Mouse (Mus musculus): ENCODE results near the gene Cluap1. TPM values are rescaled to one million over a fixed set of nuclear protein-coding genes. Genes with fewer than 3 reads are reported as not detected.
"Not testable (repeated sequence)": the region's sequence is repeated elsewhere in the genome, so short reads cannot be mapped to it uniquely, and the experiment has no call there.

Cluap1 gene
- polyA plus RNA-seq, 1 experiment from 2014 or later = 17.0 TPM

DNA sequence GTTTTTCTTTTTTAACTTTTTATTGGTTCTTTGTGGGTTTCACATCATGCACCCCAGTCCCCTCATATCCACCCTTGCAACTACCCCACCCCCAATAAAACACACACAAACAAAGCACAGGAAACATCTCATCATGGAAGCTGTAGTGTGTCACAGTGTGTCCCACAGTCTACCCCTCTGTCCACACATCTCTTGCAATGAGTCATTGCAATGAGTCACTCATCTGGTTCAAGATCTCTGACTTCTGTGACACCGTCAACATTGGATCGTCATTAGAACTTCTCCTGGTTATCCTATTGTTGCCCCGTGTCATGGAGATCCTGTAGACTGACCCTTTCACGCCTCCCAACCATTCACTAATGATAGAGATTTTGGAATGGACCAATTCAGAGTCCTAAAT lies 26.1 kb downstream of the Cluap1 start:
- Histone ChIP-seq H3K4me2 (ENCODE audit: low read length) (no peak overlapping the region), H3K27ac (replicated peaks in 1 of 2; ENCODE audit: control insufficient read depth in 1 of 2, insufficient read depth in 1 of 2, low read depth in 2 of 2, low read length in 2 of 2) (no peak overlapping the region), H3K9ac (ENCODE audit: low read length) (no peak overlapping the region), H3K9me3 (ENCODE audit: control insufficient read depth, low read length) (no peaks in the 10 kb centered on the region), H3K4me3 (ENCODE audit: control insufficient read depth in 1 of 2, insufficient read depth in 1 of 2, low read depth in 1 of 2, low read length in 2 of 2) (no peak overlapping the region), H3K4me1 (ENCODE audit: control insufficient read depth in 2 of 2, insufficient read depth in 2 of 2, low read length in 2 of 2) (no peaks in the 10 kb centered on the region), H3K36me3 (ENCODE audit: control insufficient read depth, insufficient read depth, low read length) (peaks cover 68% of the 10 kb centered on the region), H3K27me3 (ENCODE audit: control insufficient read depth, insufficient read depth, low read length) (no peaks in the 10 kb centered on the region)
- ATAC-seq (ENCODE audit: insufficient number of reproducible peaks, insufficient read depth, low FRiP score, low read depth) = no peak
- 84% methylated on average over 4 of the region's 4 CpGs for WGBS

- Histone ChIP-seq H3K9me3 (ENCODE audit: control insufficient read depth, low read length) (no peaks in the 10 kb centered on the region), H3K4me1 (ENCODE audit: control insufficient read depth in 2 of 2, insufficient read depth in 2 of 2, low read length in 2 of 2) (no peaks in the 10 kb centered on the region), H3K36me3 (ENCODE audit: control insufficient read depth, insufficient read depth, low read length) (no peaks in the 10 kb centered on the region), H3K27ac (replicated peaks in 1 of 2; ENCODE audit: control insufficient read depth in 1 of 2, insufficient read depth in 1 of 2, low read depth in 2 of 2, low read length in 2 of 2) (no peak overlapping the region), H3K4me3 (ENCODE audit: control insufficient read depth in 1 of 2, insufficient read depth in 1 of 2, low read depth in 1 of 2, low read length in 2 of 2) (no peak overlapping the region), H3K4me2 (ENCODE audit: low read length) (no peak overlapping the region), H3K27me3 (ENCODE audit: control insufficient read depth, insufficient read depth, low read length) (no peaks in the 10 kb centered on the region), H3K9ac (ENCODE audit: low read length) (no peak overlapping the region)
- ATAC-seq (ENCODE audit: insufficient number of reproducible peaks, insufficient read depth, low FRiP score, low read depth) = no peak
- WGBS = 91% methylated on average over 1 of the region's 1 CpGs
Measured at GRCm38 (mm10) chr16:3951141-3951540, 42.5 kb downstream of the Cluap1 start.

DNA sequence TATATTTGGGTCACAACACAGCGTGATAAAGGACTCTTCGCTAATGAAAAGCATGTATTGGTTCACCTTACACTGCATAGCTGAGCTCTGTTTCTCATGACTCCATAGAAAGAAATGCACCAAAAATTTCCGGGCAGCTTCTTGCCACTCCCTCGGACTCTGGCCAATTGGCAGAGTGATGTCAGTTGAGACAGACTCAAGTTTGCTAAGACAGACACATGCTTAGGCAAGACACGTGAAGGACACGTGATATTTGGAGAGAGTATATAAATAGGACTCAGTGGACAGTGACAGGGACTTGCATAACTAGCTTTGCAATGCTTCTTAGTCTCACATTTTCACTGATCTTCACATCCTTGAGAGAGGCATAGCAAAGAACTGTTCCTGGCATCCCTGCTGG lies 47.8 kb downstream of the Cluap1 start:
- Histone ChIP-seq H3K27ac (replicated peaks in 1 of 2; ENCODE audit: control insufficient read depth in 1 of 2, insufficient read depth in 1 of 2, low read depth in 2 of 2, low read length in 2 of 2) (no peak overlapping the region), H3K4me1 (ENCODE audit: control insufficient read depth in 2 of 2, insufficient read depth in 2 of 2, low read length in 2 of 2) (peaks cover 4 to 8% of the 10 kb centered on the region in 2 experiments; a peak in 2 of 4 replicates), H3K4me2 (ENCODE audit: low read length) (no peak overlapping the region), H3K9me3 (ENCODE audit: control insufficient read depth, low read length) (no peaks in the 10 kb centered on the region), H3K36me3 (ENCODE audit: control insufficient read depth, insufficient read depth, low read length) (no peaks in the 10 kb centered on the region), H3K9ac (ENCODE audit: low read length) (no peak overlapping the region), H3K27me3 (ENCODE audit: control insufficient read depth, insufficient read depth, low read length) (no peaks in the 10 kb centered on the region), H3K4me3 (ENCODE audit: control insufficient read depth in 1 of 2, insufficient read depth in 1 of 2, low read depth in 1 of 2, low read length in 2 of 2) (no peak overlapping the region)
- no peak for ATAC-seq (ENCODE audit: insufficient number of reproducible peaks, insufficient read depth, low FRiP score, low read depth)
- WGBS = 69% methylated on average over 6 of the region's 6 CpGs

DNA sequence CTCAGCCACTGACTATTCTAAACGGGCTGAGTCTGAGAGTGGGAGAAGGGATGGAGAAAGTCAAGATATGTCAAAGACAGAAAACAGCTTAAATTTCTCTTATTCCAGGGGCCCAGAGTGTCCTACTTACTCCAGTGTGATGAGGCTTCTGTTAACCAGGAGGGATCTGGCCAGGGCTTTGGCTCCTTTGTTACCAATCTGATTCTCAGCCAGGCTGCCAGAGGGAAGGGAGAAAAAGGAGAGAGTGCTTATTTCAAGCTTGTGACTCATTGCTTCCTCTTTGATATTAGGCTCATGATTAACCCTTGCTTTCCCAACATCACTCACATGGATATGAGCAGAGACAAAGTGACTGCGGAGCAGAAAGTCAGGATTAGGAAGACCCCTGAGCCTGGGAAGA lies 50.7 kb downstream of the Cluap1 start:
- Histone ChIP-seq H3K4me3 (ENCODE audit: control insufficient read depth in 1 of 2, insufficient read depth in 1 of 2, low read depth in 1 of 2, low read length in 2 of 2) (no peak overlapping the region; a peak in 1 of 4 replicates), H3K27me3 (ENCODE audit: control insufficient read depth, insufficient read depth, low read length) (no peaks in the 10 kb centered on the region), H3K9me3 (ENCODE audit: control insufficient read depth, low read length) (no peaks in the 10 kb centered on the region), H3K4me2 (ENCODE audit: low read length) (peak overlapping the region; percentile 6), H3K36me3 (ENCODE audit: control insufficient read depth, insufficient read depth, low read length) (no peaks in the 10 kb centered on the region), H3K9ac (ENCODE audit: low read length) (no peak overlapping the region; the same call in 1 of the 2 replicates), H3K27ac (replicated peaks in 1 of 2; ENCODE audit: control insufficient read depth in 1 of 2, insufficient read depth in 1 of 2, low read depth in 2 of 2, low read length in 2 of 2) (peak overlapping the region; percentile 45 to 46; a peak in 3 of 4 replicates), H3K4me1 (ENCODE audit: control insufficient read depth in 2 of 2, insufficient read depth in 2 of 2, low read length in 2 of 2) (peaks cover 4 to 8% of the 10 kb centered on the region in 2 experiments; a peak in 2 of 4 replicates)
- ATAC-seq (ENCODE audit: insufficient number of reproducible peaks, insufficient read depth, low FRiP score, low read depth) = no peak
- WGBS = 37% methylated on average over 2 of the region's 2 CpGs

DNA sequence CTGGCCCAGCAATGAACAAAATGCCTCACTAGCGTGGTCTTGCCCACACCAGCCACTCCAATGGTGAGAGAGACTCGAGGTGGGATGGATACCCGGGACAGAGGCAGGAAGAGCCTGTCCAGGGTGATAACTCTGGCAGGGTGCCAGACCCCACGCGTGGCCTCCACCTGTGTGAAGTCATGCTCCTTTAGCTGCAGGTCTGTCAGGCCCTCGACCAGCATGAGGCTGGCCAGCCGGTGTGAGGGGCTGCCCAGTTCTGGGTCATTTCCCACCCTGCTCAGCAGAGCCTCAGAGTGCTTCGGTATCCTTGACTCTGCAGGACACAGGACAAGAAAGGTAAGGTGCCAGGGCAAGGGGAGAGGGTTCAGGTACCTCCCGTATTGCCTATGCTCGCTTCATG lies 56.4 kb downstream of the Cluap1 start:
- no peaks in the 10 kb centered on the region for H3K4me1 ChIP-seq (ENCODE audit: control insufficient read depth in 2 of 2, insufficient read depth in 2 of 2, low read length in 2 of 2)
- H3K9me3 ChIP-seq (ENCODE audit: control insufficient read depth, low read length) = no peaks in the 10 kb centered on the region
- no peak overlapping the region for H3K9ac ChIP-seq (ENCODE audit: low read length)
- H3K4me3 ChIP-seq (ENCODE audit: control insufficient read depth in 1 of 2, insufficient read depth in 1 of 2, low read depth in 1 of 2, low read length in 2 of 2) = no peak overlapping the region
- H3K36me3 ChIP-seq (ENCODE audit: control insufficient read depth, insufficient read depth, low read length) = no peaks in the 10 kb centered on the region
- no peak overlapping the region for H3K27ac ChIP-seq (replicated peaks in 1 of 2; ENCODE audit: control insufficient read depth in 1 of 2, insufficient read depth in 1 of 2, low read depth in 2 of 2, low read length in 2 of 2)
- no peaks in the 10 kb centered on the region for H3K27me3 ChIP-seq (ENCODE audit: control insufficient read depth, insufficient read depth, low read length)
- peak; percentile 42; the same call in 1 of the 2 replicates for ATAC-seq (ENCODE audit: insufficient number of reproducible peaks, insufficient read depth, low FRiP score, low read depth)
- whole genome bisulfite sequencing = 64% methylated on average over 10 of the region's 10 CpGs
- no peak overlapping the region for H3K4me2 ChIP-seq (ENCODE audit: low read length)

DNA sequence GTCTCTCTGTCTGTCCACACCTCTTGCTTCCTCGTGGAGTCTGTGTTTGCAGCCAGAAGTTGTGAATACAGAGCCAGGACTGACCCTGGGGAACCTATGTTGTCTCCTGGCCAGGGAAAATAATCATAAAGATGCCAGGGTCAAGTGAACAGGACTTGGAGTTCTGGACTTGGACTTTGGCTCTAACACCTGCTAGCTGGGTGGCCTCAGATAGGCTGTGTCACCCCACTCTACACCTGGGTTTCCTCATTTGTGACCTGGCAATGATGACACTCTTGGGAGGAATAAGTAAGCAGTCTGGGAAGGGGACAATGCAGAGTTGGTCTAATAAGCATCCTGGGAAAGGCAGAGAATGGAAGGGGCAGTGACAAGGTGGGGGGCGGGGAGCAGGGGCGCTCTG lies 56.9 kb downstream of the Cluap1 start:
- no peaks in the 10 kb centered on the region for H3K27me3 ChIP-seq (ENCODE audit: control insufficient read depth, insufficient read depth, low read length)
- WGBS = 68% methylated on average over 3 of the region's 3 CpGs
- no peaks in the 10 kb centered on the region for H3K36me3 ChIP-seq (ENCODE audit: control insufficient read depth, insufficient read depth, low read length)
- no peak overlapping the region for H3K4me3 ChIP-seq (ENCODE audit: control insufficient read depth in 1 of 2, insufficient read depth in 1 of 2, low read depth in 1 of 2, low read length in 2 of 2)
- H3K9ac ChIP-seq (ENCODE audit: low read length) = no peak overlapping the region
- H3K9me3 ChIP-seq (ENCODE audit: control insufficient read depth, low read length) = no peaks in the 10 kb centered on the region
- H3K4me2 ChIP-seq (ENCODE audit: low read length) = no peak overlapping the region
- H3K4me1 ChIP-seq (ENCODE audit: control insufficient read depth in 2 of 2, insufficient read depth in 2 of 2, low read length in 2 of 2) = no peaks in the 10 kb centered on the region
- no peak overlapping the region for H3K27ac ChIP-seq (replicated peaks in 1 of 2; ENCODE audit: control insufficient read depth in 1 of 2, insufficient read depth in 1 of 2, low read depth in 2 of 2, low read length in 2 of 2)
- ATAC-seq (ENCODE audit: insufficient number of reproducible peaks, insufficient read depth, low FRiP score, low read depth) = no peak

GRCm38 (mm10) chr16:3974456-3974855 lies 65.9 kb downstream of the Cluap1 start:
- Histone ChIP-seq H3K36me3 (ENCODE audit: control insufficient read depth, insufficient read depth, low read length) (peaks cover 19% of the 10 kb centered on the region), H3K4me1 (ENCODE audit: control insufficient read depth in 2 of 2, insufficient read depth in 2 of 2, low read length in 2 of 2) (peaks cover 0 to 12% of the 10 kb centered on the region in 2 experiments; a peak in 3 of 4 replicates)
- not testable (repeated sequence) for H3K4me3 ChIP-seq (ENCODE audit: control insufficient read depth in 1 of 2, insufficient read depth in 1 of 2, low read depth in 1 of 2, low read length in 2 of 2); H3K4me2 ChIP-seq (ENCODE audit: low read length); H3K9ac ChIP-seq (ENCODE audit: low read length); ATAC-seq (ENCODE audit: insufficient number of reproducible peaks, insufficient read depth, low FRiP score, low read depth); H3K27ac ChIP-seq (replicated peaks in 1 of 2; ENCODE audit: control insufficient read depth in 1 of 2, insufficient read depth in 1 of 2, low read depth in 2 of 2, low read length in 2 of 2); H3K9me3 ChIP-seq (ENCODE audit: control insufficient read depth, low read length); H3K27me3 ChIP-seq (ENCODE audit: control insufficient read depth, insufficient read depth, low read length)
- WGBS = 88% methylated on average over 19 of the region's 19 CpGs

- H3K4me1 ChIP-seq (ENCODE audit: control insufficient read depth in 2 of 2, insufficient read depth in 2 of 2, low read length in 2 of 2) = peaks cover 0 to 12% of the 10 kb centered on the region in 2 experiments; a peak in 3 of 4 replicates
- no peaks in the 10 kb centered on the region for H3K27me3 ChIP-seq (ENCODE audit: control insufficient read depth, insufficient read depth, low read length)
- WGBS = 84% methylated on average over 7 of the region's 7 CpGs
- H3K36me3 ChIP-seq (ENCODE audit: control insufficient read depth, insufficient read depth, low read length) = peaks cover 31% of the 10 kb centered on the region
- no peak overlapping the region for H3K4me3 ChIP-seq (ENCODE audit: control insufficient read depth in 1 of 2, insufficient read depth in 1 of 2, low read depth in 1 of 2, low read length in 2 of 2)
- H3K4me2 ChIP-seq (ENCODE audit: low read length) = no peak overlapping the region
- ATAC-seq (ENCODE audit: insufficient number of reproducible peaks, insufficient read depth, low FRiP score, low read depth) = no peak
- no peak overlapping the region for H3K9ac ChIP-seq (ENCODE audit: low read length)
- H3K27ac ChIP-seq (replicated peaks in 1 of 2; ENCODE audit: control insufficient read depth in 1 of 2, insufficient read depth in 1 of 2, low read depth in 2 of 2, low read length in 2 of 2) = no peak overlapping the region
- H3K9me3 ChIP-seq (ENCODE audit: control insufficient read depth, low read length) = no peaks in the 10 kb centered on the region
Measured at GRCm38 (mm10) chr16:3975658-3976057, 67.1 kb downstream of the Cluap1 start.

Measured in heart, embryonic 14.5 days (tissue).